Mouse (Mus musculus) midbrain, embryonic 13.5 days (tissue): ENCODE data around the gene Rnf26. TPM values are rescaled to one million over a fixed set of nuclear protein-coding genes. Genes with fewer than 3 reads are reported as not detected.

Experiments used
- ATAC-seq: fragments of 200-750 bp; cut with Nextera tagmentation; 2 replicates; pipeline ENCODE4 v1.8.0; 2017; ENCODE audit warnings: mild to moderate bottlenecking, moderate TSS enrichment, moderate library complexity
- H3K27ac ChIP-seq: fragments of 300-500 bp; sonication (generic); 2 replicates; pipeline ENCODE4 v1.5.1; 2015; ENCODE audit warnings: inconsistent platforms, mild to moderate bottlenecking, moderate library complexity
- H3K27me3 ChIP-seq: fragments of 300-500 bp; sonication (generic); 2 replicates; pipeline ENCODE4 v1.6.1; 2015; ENCODE audit warnings: mild to moderate bottlenecking, inconsistent platforms
- H3K36me3 ChIP-seq: fragments of 300-500 bp; sonication (generic); 2 replicates; pipeline ENCODE4 v1.6.1; 2015; ENCODE audit warnings: mild to moderate bottlenecking, inconsistent platforms
- H3K4me1 ChIP-seq: fragments of 300-500 bp; sonication (generic); replicated peaks from 2 replicates; pipeline ENCODE4 v1.6.1; 2015; ENCODE audit warnings: inconsistent platforms
- H3K4me2 ChIP-seq: fragments of 300-500 bp; sonication (generic); replicated peaks from 2 replicates; pipeline ENCODE4 v1.6.1; 2015; ENCODE audit warnings: moderate library complexity, mild to moderate bottlenecking, inconsistent platforms
- H3K4me3 ChIP-seq: fragments of 300-500 bp; sonication (generic); replicated peaks from 2 replicates; pipeline ENCODE4 v1.5.1; 2015; ENCODE audit warnings: mild to moderate bottlenecking, inconsistent platforms
- H3K9ac ChIP-seq: fragments of 300-500 bp; sonication (generic); replicated peaks from 2 replicates; pipeline ENCODE4 v1.6.1; 2015; ENCODE audit warnings: mild to moderate bottlenecking, inconsistent platforms
- H3K9me3 ChIP-seq: fragments of 300-500 bp; sonication (generic); 2 replicates; pipeline ENCODE4 v1.6.1; 2016; ENCODE audit warnings: mild to moderate bottlenecking, inconsistent platforms
- WGBS: fragments of 180-500 bp; shearing (Covaris S2); methylation state at CpG from one replicate; pipeline ENCODE4 v1.1.7; 2015; 5-methylcytosine and 5-hydroxymethylcytosine counted together
- polyA plus RNA-seq: library from polyadenylated mRNA; unstranded; fragments of >200 nt; fragmentation: Nextera tagmentation; extraction: Ambion mirVana; gene quantifications from 2 replicates; pipeline ENCODE4 v1.2.1, GENCODE M21; 2015

Gene Rnf26
- polyA plus RNA-seq, 1 experiment from 2014 or later, result 32.7 TPM

DNA sequence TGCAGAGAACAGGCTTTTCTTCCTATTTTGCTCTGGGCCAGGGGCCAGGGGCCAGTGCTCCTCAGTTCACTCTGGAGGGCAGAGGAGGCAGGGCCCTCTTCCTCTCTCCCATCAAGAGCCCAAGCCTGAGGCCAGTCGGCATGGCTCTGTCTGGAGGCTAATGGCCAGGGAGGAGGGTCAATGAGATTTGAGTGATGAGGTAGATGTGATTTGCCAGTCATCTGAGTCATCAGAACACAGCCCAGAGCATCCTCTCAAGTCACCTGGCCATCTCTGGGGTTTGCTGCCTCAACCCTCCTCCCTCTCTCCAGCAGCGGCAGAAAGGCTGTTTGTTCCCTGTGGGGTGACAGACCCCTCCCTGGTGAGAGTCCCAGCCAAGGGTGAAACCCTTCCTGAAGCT is 20.0 kb upstream of the Rnf26 start:
- H3K4me3 ChIP-seq, result no peak overlapping the region
- 0 out of 2 replicates have a peak overlapping the region, but pooled peaks have one; percentile 85 for H3K4me2 ChIP-seq
- WGBS, result 11% methylated on average over 2 of the region's 2 CpGs
- no peak for ATAC-seq
- H3K9me3 ChIP-seq, result no peaks in the 10 kb centered on the region
- no peaks in the 10 kb centered on the region for H3K36me3 ChIP-seq
- peaks cover 72% of the 10 kb centered on the region for H3K27me3 ChIP-seq
- H3K4me1 ChIP-seq, result peaks cover 51% of the 10 kb centered on the region
- no peak overlapping the region for H3K9ac ChIP-seq
- H3K27ac ChIP-seq, result no peak overlapping the region

DNA sequence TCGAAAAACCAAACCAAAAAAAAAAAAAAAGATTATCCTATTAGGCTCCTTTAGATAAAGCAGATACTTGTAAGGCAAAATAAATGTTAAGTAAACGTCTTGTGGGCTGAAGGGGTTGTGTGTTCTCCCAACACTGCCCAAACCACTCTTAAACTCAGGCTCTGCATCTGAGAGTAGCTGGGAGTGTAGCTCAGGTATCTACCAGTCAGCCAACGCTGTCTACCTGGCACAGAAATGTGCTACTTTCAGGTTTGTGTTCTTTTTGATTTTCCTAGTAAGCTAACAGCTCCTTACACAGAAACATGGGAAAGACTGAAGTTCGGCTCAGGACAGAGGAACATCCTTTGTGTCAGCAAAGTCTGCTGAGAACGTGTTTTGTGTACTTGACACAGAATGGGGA is 18.9 kb upstream of the Rnf26 start:
- H3K9me3 ChIP-seq, result no peaks in the 10 kb centered on the region
- no peak overlapping the region for H3K4me3 ChIP-seq
- no peak overlapping the region for H3K4me2 ChIP-seq
- 64% methylated on average over 5 of the region's 5 CpGs for WGBS
- ATAC-seq, result no peak
- H3K27ac ChIP-seq, result no peak overlapping the region
- H3K4me1 ChIP-seq, result peaks cover 51% of the 10 kb centered on the region
- no peaks in the 10 kb centered on the region for H3K36me3 ChIP-seq
- H3K9ac ChIP-seq, result no peak overlapping the region
- H3K27me3 ChIP-seq, result peaks cover 71% of the 10 kb centered on the region

DNA sequence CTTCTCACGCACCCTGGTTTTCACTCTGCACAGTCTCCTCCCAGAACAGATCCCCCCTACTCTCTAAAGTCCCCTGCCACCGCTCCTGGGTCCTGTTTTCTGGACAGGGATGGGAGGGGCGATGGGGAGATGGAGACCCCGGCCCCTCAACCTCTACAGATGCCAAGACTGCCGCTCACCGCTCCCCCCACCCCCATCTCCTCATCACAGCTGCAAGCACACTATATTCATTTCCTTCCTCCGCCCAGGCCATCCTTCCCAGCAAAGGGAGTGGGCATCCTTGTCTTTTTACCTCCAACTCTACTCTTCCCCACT is 17.9 kb upstream of the Rnf26 start:
- no peak overlapping the region for H3K9ac ChIP-seq
- peaks cover 52% of the 10 kb centered on the region for H3K4me1 ChIP-seq
- H3K27me3 ChIP-seq, result peaks cover 61% of the 10 kb centered on the region
- H3K4me3 ChIP-seq, result no peak overlapping the region
- ATAC-seq, result no peak
- H3K9me3 ChIP-seq, result no peaks in the 10 kb centered on the region
- peak overlapping the region; percentile 56; the same call in 1 of the 2 replicates for H3K27ac ChIP-seq
- H3K4me2 ChIP-seq, result no peak overlapping the region
- H3K36me3 ChIP-seq, result no peaks in the 10 kb centered on the region
- 35% methylated on average over 7 of the region's 7 CpGs for WGBS

DNA sequence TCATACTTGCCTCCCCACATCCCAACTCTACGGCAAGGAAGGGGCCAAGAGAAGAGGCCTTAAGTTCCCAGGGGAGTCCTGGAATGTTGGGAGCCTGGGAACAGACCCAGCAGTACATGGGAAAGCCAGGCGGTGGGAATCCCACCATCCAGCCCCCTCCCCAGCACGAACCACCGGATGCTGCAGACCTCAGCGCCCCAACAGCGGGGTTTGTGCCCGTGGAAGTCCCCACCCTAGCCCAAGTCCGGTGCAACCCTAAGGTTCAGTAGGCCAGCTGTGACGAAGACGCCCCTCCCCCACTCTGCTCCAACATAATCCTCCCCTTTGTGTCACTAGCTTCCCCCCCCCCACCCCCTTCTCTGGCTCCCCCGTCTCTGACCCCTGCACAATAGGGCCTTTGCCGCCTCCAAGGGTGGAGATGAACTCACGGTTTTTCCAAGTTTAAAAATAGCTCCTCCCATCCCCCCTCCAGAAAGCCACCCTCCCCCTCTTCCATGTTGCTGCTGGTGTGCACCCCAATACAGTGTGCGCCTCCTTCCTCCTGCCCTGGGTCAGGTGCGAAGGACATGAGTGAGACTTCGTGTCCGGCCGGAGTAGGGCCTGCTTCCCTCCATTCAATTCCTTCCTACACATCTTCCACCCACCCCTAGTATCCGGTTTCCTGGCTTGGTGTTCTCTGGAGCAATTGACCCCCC is 17.4 kb upstream of the Rnf26 start:
- Histone ChIP-seq H3K4me3 (peak overlapping the region; percentile 36; the same call in 1 of the 2 replicates), H3K9me3 (no peaks in the 10 kb centered on the region), H3K36me3 (no peaks in the 10 kb centered on the region), H3K9ac (peak overlapping the region; percentile 66; the same call in 1 of the 2 replicates), H3K27me3 (peaks cover 56% of the 10 kb centered on the region), H3K4me2 (peak overlapping the region; percentile 66), H3K4me1 (peaks cover 49% of the 10 kb centered on the region), H3K27ac (peak overlapping the region; percentile 9; the same call in 1 of the 2 replicates)
- peak; percentile 34 for ATAC-seq
- WGBS, result 10% methylated on average over 19 of the region's 19 CpGs

DNA sequence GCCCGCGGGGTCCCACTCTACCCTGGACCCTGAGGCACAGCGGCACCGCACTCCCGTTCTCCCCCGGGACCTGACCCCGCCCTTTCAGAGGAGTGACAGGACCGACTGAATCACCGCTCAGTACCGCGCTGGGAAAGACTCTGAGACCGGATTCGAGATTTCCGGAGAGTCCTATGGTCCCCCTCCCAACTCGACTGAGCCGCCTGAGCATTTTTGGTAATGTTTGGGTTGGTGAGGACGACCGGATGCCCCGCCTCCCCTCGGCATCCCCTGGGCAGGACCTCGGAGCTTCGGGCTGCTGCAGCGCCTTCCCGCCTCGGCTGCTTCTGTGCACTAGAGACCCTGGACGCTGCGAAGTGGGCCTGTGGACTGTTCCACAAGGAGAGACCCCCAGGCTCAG is 16.7 kb upstream of the Rnf26 start:
- Histone ChIP-seq H3K9me3 (no peaks in the 10 kb centered on the region), H3K4me3 (peak overlapping the region; percentile 36), H3K27me3 (peaks cover 49% of the 10 kb centered on the region), H3K36me3 (no peaks in the 10 kb centered on the region), H3K9ac (peak overlapping the region; percentile 66), H3K4me2 (peak overlapping the region; percentile 66), H3K27ac (peak overlapping the region; percentile 53; the same call in 1 of the 2 replicates), H3K4me1 (peaks cover 42% of the 10 kb centered on the region)
- peak; percentile 22 for ATAC-seq
- under 1% methylated on average over 27 of the region's 27 CpGs for WGBS

DNA sequence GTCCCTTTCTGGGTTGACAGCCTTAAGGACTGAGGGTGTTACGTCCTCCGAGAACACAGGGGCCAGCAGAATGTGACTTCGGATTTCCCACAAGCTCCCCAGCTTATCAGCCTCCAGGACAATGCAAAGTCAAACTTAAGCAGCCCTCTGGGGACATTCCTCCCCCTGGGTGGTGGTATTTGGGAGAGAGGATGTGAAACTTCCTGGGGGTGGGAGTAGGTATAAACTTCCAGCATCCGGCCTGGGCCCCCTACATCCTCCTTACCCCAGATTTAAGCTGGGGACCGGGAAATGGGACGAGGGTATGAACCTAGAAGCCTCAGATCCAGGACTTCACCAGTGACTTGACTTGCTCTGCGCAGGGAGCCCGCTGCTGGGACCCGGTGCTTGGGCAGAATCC is 16.3 kb upstream of the Rnf26 start:
- Histone ChIP-seq H3K27me3 (peaks cover 45% of the 10 kb centered on the region), H3K4me3 (peak overlapping the region; percentile 36), H3K27ac (peak overlapping the region; percentile 53; the same call in 1 of the 2 replicates), H3K36me3 (no peaks in the 10 kb centered on the region), H3K9ac (peak overlapping the region; percentile 66), H3K9me3 (no peaks in the 10 kb centered on the region), H3K4me2 (peak overlapping the region; percentile 66), H3K4me1 (peaks cover 38% of the 10 kb centered on the region)
- WGBS, result 7% methylated on average over 9 of the region's 9 CpGs
- no peak for ATAC-seq

DNA sequence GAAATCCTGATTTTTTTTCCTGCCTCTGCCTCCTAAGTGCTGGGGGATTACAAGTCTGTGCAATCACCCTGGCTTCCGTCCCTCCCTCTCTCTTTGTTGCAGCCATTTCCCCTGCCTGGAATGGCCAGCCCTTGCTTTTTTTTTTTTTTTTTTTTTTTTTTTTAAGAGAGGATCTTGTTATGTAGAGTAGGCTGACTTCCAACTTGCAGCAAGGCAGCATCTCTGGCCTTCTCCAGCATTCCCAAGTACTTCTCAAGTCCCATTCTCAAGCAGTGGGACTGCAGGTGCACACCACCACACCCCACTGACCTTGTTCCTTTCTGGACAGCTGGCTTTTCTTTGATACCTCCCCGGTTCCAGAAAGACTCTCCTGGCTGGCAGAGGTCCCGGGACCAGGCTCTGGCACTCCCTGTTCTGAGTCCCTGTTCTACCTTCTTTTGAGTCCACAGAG is 14.1 kb upstream of the Rnf26 start:
- H3K27ac ChIP-seq, result no peak overlapping the region
- peaks cover 23% of the 10 kb centered on the region for H3K27me3 ChIP-seq
- no peak overlapping the region for H3K4me3 ChIP-seq
- 49% methylated on average over 3 of the region's 3 CpGs for WGBS
- no peak overlapping the region for H3K9ac ChIP-seq
- H3K36me3 ChIP-seq, result no peaks in the 10 kb centered on the region
- no peak overlapping the region for H3K4me2 ChIP-seq
- H3K4me1 ChIP-seq, result peaks cover 22% of the 10 kb centered on the region
- no peak for ATAC-seq
- no peaks in the 10 kb centered on the region for H3K9me3 ChIP-seq

DNA sequence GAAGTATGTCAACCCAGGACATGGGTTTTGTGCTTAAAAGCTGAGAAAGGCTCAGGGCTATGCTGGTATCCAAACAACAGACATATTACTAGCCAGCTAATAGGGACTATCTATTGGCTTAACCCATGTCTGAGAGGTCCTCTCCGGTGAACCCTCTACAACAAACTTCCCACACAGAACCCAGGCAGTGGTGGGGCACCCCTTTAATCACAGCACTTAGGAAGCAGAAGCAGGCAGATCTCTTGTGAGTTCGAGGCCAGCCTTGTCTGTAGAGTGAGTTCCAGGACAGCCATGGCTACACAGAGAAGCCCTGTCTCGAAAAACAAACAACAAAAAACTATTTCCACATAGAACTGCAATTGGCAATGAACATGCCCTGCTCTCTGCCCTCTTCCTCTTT is 13.4 kb upstream of the Rnf26 start:
- WGBS, result 90% methylated on average over 3 of the region's 3 CpGs
- no peak overlapping the region for H3K27ac ChIP-seq
- no peak for ATAC-seq

DNA sequence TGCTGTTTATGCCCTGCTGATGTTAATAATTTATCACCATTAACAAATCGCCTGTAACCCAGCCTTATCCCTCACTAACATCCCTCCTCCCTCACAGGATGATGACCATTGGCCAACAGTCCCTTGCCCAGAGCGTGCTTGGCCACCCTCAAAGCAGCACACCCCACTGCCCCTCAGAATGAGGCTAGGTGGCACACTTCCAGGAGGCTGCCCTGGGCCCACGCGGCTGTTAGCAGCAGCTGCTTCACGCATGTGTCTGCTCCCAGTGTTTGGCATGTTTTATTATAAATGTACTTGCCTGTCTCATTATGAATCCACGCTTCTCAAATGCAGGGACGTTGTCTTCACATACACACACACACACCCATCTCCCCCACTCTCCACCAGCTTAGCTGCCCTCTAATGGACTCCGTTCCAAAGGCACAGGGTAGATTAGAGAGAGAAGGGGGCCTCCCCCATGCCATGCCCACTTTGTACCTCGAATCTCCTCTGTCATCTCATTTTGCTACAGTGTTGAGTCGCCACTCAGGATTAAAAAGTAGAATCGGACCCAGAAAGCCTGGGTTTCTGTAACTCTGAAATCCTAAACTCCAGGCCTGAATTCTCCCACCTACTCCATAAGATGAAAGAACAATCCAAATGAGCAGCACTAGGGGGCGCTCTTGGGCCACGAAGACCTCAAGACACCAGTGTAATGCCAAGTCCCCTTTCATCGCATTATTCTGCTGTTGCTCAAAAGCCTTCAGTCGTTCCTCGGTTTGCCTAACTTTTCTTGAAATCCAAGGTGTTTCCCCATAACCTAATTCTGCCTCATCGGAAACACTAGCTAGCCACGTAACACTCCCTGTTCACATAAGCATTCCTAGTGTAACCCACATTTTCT is 12.5 kb upstream of the Rnf26 start:
- Histone ChIP-seq H3K9me3 (no peaks in the 10 kb centered on the region), H3K4me3 (no peak overlapping the region), H3K4me2 (peak overlapping the region; percentile 11; the same call in 1 of the 2 replicates), H3K36me3 (no peaks in the 10 kb centered on the region), H3K9ac (no peak overlapping the region), H3K27ac (no peak overlapping the region), H3K27me3 (peaks cover 7% of the 10 kb centered on the region; the same call in 1 of the 2 replicates), H3K4me1 (peaks cover 17% of the 10 kb centered on the region)
- WGBS, result 33% methylated on average over 18 of the region's 18 CpGs
- peak; percentile 44 for ATAC-seq

More for the DNA sequence above, 13.4 kb upstream of the Rnf26 start:
- Histone ChIP-seq H3K4me3 (no peak overlapping the region), H3K4me2 (no peak overlapping the region), H3K36me3 (no peaks in the 10 kb centered on the region), H3K9ac (no peak overlapping the region), H3K4me1 (peaks cover 22% of the 10 kb centered on the region), H3K9me3 (no peaks in the 10 kb centered on the region), H3K27me3 (peaks cover 16% of the 10 kb centered on the region)

DNA sequence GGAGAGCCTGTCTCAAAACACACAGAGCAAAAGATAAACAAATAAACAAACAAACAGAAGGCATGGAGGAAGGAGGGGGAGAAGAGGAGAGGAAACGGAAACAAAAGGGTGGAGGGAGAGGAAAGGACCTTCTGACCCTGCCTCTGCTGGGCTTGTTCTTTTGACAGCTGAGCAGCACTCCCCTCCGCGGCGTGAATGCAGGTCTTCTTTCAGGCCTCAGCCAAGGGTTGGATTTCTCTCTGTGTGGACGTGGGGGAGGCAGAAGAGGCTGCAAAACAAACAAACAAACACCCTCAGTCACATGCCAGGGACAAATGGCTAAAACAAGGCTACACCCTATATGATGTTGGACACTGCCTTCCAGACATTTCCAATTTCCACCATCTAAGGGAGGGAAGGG is 11.7 kb upstream of the Rnf26 start:
- H3K36me3 ChIP-seq, result no peaks in the 10 kb centered on the region
- WGBS, result 65% methylated on average over 5 of the region's 5 CpGs
- peaks cover 9% of the 10 kb centered on the region for H3K4me1 ChIP-seq
- H3K27me3 ChIP-seq, result peaks cover 7% of the 10 kb centered on the region; the same call in 1 of the 2 replicates
- H3K4me3 ChIP-seq, result no peak overlapping the region
- H3K4me2 ChIP-seq, result no peak overlapping the region
- ATAC-seq, result no peak
- no peak overlapping the region for H3K9ac ChIP-seq
- H3K27ac ChIP-seq, result no peak overlapping the region
- H3K9me3 ChIP-seq, result no peaks in the 10 kb centered on the region

DNA sequence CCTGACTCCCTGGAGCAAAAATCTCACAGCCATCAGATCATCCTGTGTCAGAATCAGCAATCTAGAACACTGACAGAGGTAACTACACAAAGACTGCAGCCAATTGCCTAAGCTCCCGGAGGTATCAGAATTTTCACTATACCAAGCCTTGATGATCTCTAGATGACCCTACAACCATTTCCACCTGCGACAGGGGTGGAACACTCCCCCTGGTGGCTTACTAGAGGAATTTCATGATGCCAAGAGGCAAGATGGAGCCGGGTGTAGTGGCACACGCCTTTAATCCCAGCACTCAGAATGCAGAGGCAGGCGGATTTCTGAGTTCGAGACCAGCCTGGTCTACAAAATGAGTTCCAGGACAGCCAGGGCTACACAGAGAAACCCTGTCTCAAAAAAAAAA is 11.0 kb upstream of the Rnf26 start:
- H3K9ac ChIP-seq, result no peak overlapping the region
- ATAC-seq, result no peak
- no peak overlapping the region for H3K27ac ChIP-seq
- H3K4me2 ChIP-seq, result no peak overlapping the region
- H3K27me3 ChIP-seq, result peaks cover 5% of the 10 kb centered on the region; the same call in 1 of the 2 replicates
- H3K9me3 ChIP-seq, result no peaks in the 10 kb centered on the region
- H3K4me3 ChIP-seq, result no peak overlapping the region
- H3K4me1 ChIP-seq, result 0 out of 2 replicates have a peak, but pooled peaks cover 3% of the 10 kb centered on the region
- 62% methylated on average over 6 of the region's 6 CpGs for WGBS
- H3K36me3 ChIP-seq, result no peaks in the 10 kb centered on the region

DNA sequence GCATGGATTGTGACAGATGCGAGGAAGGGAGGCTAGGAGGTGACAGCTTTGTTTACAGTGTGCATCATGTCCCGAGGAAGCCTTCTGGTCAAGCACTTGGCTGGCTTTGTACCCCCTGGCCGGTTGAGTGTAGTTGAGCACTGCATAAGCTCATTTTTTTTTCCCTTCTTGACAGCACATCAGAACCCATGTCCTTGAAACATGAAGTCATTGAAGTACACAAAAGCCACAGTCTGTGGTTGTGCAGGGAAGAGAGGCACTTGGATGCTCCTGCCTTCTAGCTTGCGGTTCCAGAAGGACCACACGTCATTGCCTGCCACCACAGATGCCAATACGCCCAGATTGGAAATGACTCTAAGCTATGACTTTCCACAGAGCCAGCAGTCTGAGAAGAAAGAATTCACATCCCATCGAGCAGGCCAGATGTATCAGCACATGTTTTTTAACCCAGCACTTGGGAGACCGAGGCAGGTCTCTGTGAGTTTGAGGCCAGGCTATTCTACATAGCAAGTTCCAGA is 6.7 kb upstream of the Rnf26 start:
- ATAC-seq, result no peak
- WGBS, result 89% methylated on average over 8 of the region's 8 CpGs

More for the DNA sequence above, 6.7 kb upstream of the Rnf26 start:
- no peak overlapping the region for H3K4me2 ChIP-seq
- no peak overlapping the region for H3K9ac ChIP-seq
- H3K36me3 ChIP-seq, result no peaks in the 10 kb centered on the region
- H3K4me3 ChIP-seq, result no peak overlapping the region
- no peaks in the 10 kb centered on the region for H3K27me3 ChIP-seq
- H3K27ac ChIP-seq, result no peak overlapping the region
- H3K4me1 ChIP-seq, result no peaks in the 10 kb centered on the region
- no peaks in the 10 kb centered on the region for H3K9me3 ChIP-seq
